Mouse (Mus musculus) adrenal gland, postnatal 36 days (tissue): Measurements from ENCODE around the gene Tssk6. TPM values are rescaled to one million over a fixed set of nuclear protein-coding genes. Genes with fewer than 3 reads are reported as not detected.

ENCODE experiments used
- DNase-seq, 2 experiments: peaks; one replicate each; pipeline ENCODE4 v3.0.0; 2021; ENCODE audit warnings: mixed read lengths in 1 of 2
- long read RNA-seq, 2 experiments: library from polyadenylated mRNA; stranded (forward); transcript quantifications; one replicate each; pipeline ENCODE4 v2.0.0; 2021; ENCODE audit warnings: borderline sequencing depth in 2 of 2
- total RNA-seq, 2 experiments: library from RNA; stranded (reverse); gene quantifications; 2 replicates each; pipeline ENCODE4 v1.2.3; 2021

Tssk6 gene
- total RNA-seq, result under 1 TPM; 0.53 to 0.56 TPM
- long read RNA-seq, experiment 1, result 0 reads
- long read RNA-seq, experiment 2, result 0 reads

GRCm38 (mm10) chr8:69902163-69903062 lies at the start of gene Tssk6, which contains the start of the genes Ndufa13 and Yjefn3:
TSS of gene Tssk6 (plus strand) at chr8:69902184.
TSS of gene Ndufa13 (minus strand) at chr8:69902558.
TSS of gene Yjefn3 (minus strand) at chr8:69902712.
- peak in 1 of 2 experiments; percentile 35 for DNase-seq

GRCm38 (mm10) chr8:69853869-69854268 lies 48.1 kb upstream of the Tssk6 start:
- DNase-seq, result no peak

DNA sequence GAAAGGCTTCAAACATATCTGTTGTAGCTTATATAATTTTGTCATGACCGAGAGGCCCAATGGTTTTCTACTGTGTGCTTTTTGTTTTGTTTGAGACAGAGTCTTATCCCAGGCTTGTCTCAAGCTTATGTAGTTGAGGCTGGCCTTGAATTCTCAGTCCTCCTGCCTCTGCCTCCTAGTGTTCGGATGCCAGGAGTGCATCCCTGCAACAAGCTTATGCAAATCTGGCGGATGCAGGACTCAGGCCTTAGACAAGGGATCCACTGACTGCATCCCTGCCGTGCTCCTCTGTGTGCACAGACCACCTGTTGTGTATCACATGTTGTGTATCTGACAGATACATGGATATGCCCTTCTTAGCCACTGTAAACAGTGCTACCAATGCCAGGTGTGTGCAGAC lies 41.2 kb upstream of the Tssk6 start:
- no peak for DNase-seq

- no peak for DNase-seq
Observed at GRCm38 (mm10) chr8:69861251-69861650, 40.7 kb upstream of the Tssk6 start.

DNA sequence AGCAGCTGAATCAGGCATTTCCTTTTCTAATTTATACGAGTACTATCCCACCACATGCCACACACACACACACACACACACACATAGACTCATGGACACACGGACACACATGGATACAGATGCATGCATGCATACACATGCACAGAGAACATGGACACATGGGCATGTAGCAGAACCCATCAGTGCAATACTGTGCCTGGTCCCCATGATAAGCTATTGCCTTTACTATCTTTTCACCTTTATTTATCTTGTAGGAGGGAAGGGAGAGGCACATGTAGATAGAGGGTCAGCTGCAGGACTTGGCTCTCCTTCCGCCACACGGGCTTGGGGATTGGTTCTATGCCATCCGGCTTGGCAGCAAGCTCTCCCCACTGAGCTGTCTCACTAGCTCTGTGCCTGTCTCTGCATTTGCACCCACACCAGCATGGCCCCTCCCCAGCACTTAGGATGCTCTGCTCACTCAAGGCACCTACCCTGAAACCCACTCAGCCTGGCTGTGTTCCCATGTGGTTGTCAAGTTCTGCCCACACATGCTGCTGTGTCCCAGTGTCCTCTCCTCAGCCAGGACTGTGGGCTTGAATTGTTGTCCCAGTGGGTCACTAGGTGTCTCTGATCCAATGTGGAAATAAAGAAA lies 38.5 kb upstream of the Tssk6 start:
- no peak for DNase-seq

DNA sequence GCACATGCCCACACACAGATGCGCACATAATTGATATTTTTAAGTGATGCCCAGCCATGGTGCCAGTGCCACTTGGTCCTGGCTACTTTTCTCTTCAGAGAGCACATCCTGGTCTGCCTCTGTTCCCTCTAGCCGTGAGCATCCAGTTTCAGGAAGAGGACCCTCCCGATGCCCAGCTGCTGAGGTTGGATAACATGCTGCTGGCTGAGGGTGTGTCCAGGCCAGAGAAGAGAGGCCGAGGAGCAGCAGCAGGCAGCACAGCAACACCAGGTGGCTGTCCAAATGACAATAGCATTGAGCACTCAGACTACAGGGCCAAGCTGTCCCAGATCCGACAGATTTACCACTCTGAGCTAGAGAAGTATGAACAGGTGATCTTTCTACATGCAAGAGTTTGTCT lies 37.8 kb upstream of the Tssk6 start:
- no peak for DNase-seq

GRCm38 (mm10) chr8:69867696-69868326 lies 34.2 kb upstream of the Tssk6 start:
- peak in 1 of 2 experiments; percentile 32 for DNase-seq

- DNase-seq, result no peak
Observed at GRCm38 (mm10) chr8:69870003-69870765, 31.8 kb upstream of the Tssk6 start.

DNA sequence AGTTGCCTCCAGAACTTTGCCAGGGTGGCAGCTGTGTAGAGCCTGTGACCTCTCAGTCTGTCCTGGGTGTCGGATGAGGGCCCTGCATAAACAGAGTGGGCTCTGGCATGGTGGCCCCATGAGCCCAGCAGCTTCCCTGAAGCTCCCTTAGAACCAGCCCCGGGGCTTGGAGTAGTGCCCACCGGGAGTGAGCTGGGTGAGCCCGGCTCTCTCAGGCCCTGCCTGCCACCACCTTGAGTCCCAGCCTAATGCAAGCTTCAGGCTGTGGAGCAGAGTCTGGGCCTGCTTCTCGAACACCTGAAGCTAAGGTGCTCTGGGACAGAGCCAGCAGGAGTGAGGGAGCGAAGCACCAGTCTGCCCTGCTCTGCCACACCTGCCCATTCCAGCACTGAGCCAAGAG lies 31.1 kb upstream of the Tssk6 start:
- no peak for DNase-seq

DNA sequence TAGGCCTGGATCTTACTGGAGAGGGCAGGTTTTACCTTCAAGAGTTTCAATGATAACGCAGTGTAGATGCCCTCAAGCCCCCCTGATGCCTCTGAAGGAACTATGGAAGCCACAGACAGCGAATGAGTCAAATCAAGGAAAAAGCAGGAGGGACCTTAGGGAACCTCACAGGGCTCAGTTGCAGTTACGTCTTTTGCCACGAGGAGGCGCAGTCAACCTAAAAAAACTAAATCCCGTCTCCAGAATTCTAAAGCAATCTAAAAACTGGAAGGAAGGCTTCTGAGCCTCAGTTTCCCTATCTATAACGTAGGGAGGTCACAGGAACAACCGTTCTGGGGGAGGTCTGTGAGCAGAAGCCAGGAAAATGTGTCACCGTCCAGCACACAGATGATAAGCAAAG lies 27.8 kb upstream of the Tssk6 start:
- peak; percentile 64 to 70 for DNase-seq

GRCm38 (mm10) chr8:69874654-69875053 lies 27.3 kb upstream of the Tssk6 start:
- no peak for DNase-seq

- DNase-seq, result no peak
Observed at GRCm38 (mm10) chr8:69876097-69876496, 25.9 kb upstream of the Tssk6 start.

DNA sequence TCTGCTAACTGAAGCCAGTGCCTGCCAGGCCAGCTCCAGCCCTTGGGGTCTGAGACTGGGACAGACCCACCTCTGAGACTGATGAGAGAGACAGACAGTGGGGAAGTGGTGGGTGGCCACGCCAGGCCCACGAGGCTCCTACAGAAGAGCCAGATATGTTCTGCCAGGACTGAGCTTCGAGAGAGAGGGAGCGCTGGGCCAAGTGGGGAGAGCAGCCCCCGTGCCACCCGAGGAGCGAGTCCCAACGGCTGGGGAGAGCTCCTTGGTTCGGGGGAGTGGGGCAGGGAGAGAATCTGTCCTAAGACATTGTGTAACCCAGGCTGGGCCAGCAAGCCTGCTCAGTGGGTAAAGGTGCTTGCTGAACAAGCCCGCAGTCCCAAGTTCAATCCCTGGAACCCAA lies 25.0 kb upstream of the Tssk6 start:
- no peak for DNase-seq

GRCm38 (mm10) chr8:69877396-69877795 lies 24.6 kb upstream of the Tssk6 start:
- no peak for DNase-seq

DNA sequence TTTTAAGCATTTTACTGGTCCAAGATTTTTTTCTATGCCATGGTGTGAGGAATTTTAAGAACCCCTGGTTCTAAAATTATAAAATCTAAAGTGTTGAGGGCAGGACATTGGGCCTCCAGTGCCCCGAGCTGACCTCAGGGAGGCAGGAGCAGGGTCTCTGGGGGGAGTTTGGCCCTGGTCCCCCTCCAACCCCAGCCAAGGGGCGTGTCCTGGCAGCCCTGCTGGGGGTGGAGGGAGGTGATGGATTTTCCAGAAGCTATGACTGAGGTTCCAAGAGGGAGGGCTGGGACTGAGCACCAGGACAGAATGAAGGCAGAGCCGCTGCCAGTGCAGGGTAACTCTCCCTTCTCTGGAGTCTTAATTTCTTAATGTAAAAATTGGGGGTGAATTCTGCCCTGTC lies 24.0 kb upstream of the Tssk6 start:
- DNase-seq, result no peak

DNA sequence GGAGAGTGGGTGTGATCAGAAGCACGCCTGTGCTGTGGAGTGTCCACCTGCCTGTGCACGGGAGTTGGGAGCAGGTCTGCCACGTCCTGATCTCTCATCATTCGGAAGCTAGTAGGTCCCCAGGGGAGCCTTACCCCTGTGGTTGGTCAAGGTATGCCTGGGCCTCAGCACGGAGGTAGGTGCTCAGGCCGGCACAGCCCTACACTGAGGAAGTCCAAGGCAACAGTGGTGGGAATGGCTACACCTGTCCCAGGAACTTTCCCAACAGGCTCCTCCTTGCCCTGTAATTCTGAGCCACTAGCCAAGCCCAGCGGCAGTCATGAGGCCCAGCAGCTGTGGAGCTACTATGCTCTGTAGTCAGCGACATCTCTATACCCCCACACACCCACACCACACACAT lies 22.3 kb upstream of the Tssk6 start:
- no peak for DNase-seq

DNA sequence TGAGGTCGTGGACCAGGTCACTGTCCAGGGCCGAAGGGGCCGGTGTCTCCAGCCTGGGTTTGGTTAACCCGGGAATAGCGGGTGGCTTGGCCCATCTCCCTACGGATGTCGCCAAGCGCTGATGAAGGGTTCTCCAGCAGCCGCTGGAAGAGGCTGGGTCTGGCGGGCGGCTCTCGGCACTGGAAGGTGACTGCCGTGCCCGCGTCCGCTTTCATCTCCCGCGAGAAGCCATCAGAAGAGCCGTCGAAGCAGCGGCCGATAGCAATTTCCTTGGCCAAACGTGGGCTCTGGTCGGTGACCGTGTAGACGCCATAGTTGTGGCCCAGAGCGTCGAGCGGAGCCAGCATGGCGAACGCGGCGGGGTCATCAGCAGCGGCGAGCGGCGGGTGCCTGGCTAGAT lies 21.1 kb upstream of the Tssk6 start:
- no peak for DNase-seq

- DNase-seq, result no peak
Observed at GRCm38 (mm10) chr8:69881261-69881865, 20.6 kb upstream of the Tssk6 start.

DNA sequence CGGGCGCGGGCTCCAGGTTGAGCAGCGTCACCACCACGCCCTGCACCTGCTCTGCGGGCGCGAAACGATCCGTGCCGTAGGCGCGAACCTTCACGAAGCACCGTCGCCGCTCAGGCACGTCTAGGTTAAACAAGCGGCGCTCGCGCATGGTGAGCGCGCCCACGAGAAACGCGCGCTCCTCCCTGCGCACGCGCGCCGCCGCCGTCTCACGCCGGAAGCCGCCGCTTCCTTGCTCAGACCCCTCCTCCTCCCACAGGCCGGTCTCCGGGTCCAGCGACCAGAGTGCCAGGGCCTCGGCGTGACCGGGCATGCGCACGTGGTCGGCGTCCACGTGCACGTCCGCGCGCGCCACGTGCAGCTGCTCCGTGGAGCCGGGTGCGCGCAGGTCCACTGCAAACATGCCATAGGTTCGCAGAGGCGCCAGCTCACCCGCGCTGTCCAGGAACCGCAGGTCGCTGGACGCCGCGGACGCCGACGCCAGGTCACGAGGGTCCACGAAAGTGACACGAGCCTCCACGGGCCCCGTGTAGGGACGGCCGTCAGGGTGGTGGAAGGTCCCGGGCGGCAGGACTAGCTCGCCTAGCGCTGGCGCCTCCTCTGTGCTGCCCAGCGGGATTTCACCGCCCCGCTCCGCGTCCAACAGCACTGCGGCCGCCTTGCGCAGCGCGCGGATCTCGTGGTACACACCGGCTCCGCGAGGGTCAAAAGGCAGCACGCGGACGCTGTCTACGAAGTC lies 19.8 kb upstream of the Tssk6 start:
- peak; percentile 43 to 59 for DNase-seq

DNA sequence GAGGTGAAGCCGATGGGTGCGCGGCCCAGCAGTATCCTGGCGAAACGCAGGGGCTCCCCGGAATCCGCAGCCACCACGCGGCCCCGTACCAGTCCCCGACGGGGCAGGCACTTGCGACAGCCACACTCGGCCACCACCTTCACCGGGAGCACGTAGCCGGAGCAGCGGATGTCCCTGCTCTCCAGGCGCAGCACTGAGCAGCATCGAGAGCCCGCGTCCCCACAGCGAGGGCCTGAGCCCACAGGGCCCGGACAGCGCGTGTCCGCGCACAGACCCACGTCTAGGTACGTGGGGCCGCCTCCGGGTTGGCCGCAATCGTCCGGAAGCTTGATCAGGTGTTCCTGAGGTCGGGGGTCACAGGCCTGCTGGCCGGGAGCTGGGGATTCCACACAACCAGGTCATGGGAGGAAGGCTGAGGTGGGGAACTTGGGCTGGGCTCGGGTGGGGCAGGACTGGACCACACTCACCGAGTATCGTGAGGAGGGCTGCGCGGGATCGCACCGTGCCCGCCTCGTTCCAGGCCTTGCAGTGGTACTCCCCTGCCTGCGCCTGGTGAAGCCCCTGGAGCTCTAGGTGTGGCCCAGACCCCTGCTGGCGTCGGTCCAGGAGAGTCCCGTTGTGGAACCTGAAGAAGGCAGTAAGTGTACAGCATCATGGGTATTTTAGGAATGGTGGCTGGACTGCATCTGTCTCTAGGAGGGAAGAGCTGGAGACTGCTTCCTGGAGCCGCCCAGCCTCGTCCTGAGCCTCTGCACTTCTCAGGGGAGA lies 19.0 kb upstream of the Tssk6 start:
- no peak for DNase-seq
